Mouse (Mus musculus): ENCODE results near the gene Gm21541.
"Not testable (repeated sequence)": the region's sequence is repeated elsewhere in the genome, so short reads cannot be mapped to it uniquely, and the experiment has no call there.

The Gm21541 gene

DNA sequence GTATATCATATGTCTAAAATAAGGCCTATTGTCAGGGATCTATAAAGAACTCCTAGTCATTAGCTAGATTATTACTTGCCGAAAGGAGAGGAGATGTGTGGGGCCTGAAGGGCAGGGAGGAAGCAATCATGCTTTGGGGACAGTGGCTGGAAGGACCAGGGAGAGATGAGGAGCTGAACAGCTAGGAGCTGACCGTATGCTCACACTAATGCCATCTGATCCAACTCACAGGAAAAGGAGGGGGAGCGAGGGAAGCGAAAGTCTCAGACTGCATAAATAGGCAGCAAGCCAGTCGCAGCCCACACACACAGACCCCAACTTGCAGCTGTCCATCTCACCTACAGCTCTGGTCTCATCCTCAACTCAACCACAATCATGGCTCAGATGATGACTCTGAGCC, at the start of gene Gm21541:
Gm21541 (plus strand) TSS at position 301 of the 400 bp plus-strand sequence.
- not testable (repeated sequence) for DNase-seq (ENCODE audit: low spot score)

DNA sequence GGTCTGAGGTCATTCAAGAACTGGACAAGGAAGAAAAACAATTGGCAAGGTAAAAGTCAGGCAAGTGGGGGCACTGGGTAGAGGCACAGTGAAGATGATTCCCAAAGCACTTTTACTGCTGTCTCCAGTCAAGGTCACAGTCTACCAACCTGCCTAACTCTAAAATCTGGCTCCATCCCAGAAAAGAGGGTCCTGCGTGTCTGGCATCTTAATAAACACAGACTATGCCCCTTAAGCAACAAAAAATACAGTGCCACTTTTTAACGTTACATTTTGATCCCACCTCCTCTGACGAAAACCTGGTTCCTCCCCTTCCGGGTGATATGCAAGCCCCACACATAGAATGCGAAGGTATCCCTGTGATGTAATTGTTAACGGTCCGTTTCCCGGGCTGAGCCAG, 37.9 kb downstream of the Gm21541 start, which contains the start of gene Gm20878:
Gm20878 (plus strand) TSS at position 301 of the 400 bp plus-strand sequence.
- DNase-seq (ENCODE audit: low spot score), result not testable (repeated sequence)
